Mouse (Mus musculus) telencephalon, adult 2 months (tissue): Measurements from ENCODE around the gene Siglec1.

ENCODE experiments used
- DNase-seq: peaks from one replicate; pipeline ENCODE4 v3.0.0-alpha.2; 2011; ENCODE audit warnings: low read depth, low spot score

Gene Siglec1

GRCm38 (mm10) chr2:131097087-131097486 is 10.5 kb upstream of the Siglec1 start:
- no peak for DNase-seq

- no peak for DNase-seq
Observed at GRCm38 (mm10) chr2:131096101-131096795, 9.7 kb upstream of the Siglec1 start.

GRCm38 (mm10) chr2:131094823-131095222 is 8.3 kb upstream of the Siglec1 start:
- peak; percentile 43 for DNase-seq

- DNase-seq, result no peak
Observed at GRCm38 (mm10) chr2:131093577-131093976, 7.0 kb upstream of the Siglec1 start.

- DNase-seq, result no peak
Observed at GRCm38 (mm10) chr2:131090852-131091251, 4.3 kb upstream of the Siglec1 start.

GRCm38 (mm10) chr2:131089634-131090033 is 3.1 kb upstream of the Siglec1 start:
- DNase-seq, result no peak

GRCm38 (mm10) chr2:131088581-131088980 is 2.0 kb upstream of the Siglec1 start:
- no peak for DNase-seq

GRCm38 (mm10) chr2:131084206-131084605 is 2.4 kb downstream of the Siglec1 start:
- no peak for DNase-seq

GRCm38 (mm10) chr2:131080507-131080906 is 6.1 kb downstream of the Siglec1 start:
- DNase-seq, result no peak

GRCm38 (mm10) chr2:131072536-131072935 is 14.0 kb downstream of the Siglec1 start:
- no peak for DNase-seq

GRCm38 (mm10) chr2:131067481-131067880 is 19.1 kb downstream of the Siglec1 start:
- DNase-seq, result no peak

GRCm38 (mm10) chr2:131066342-131066741 is 20.2 kb downstream of the Siglec1 start:
- no peak for DNase-seq

GRCm38 (mm10) chr2:131063404-131063864 is 23.1 kb downstream of the Siglec1 start, which contains the start of gene Adam33:
Gene Adam33, minus strand, starts transcription at chr2:131063814.
- DNase-seq, result no peak

- DNase-seq, result no peak
Observed at GRCm38 (mm10) chr2:131061607-131062006, 25.0 kb downstream of the Siglec1 start.

- DNase-seq, result no peak
Observed at GRCm38 (mm10) chr2:131060784-131061183, 25.8 kb downstream of the Siglec1 start.

GRCm38 (mm10) chr2:131059781-131060540 is 26.6 kb downstream of the Siglec1 start:
- no peak for DNase-seq

- DNase-seq, result no peak
Observed at GRCm38 (mm10) chr2:131059377-131059776, 27.2 kb downstream of the Siglec1 start.

- no peak for DNase-seq
Observed at GRCm38 (mm10) chr2:131058672-131059071, 27.9 kb downstream of the Siglec1 start.

GRCm38 (mm10) chr2:131056191-131056590 is 30.4 kb downstream of the Siglec1 start:
- DNase-seq, result no peak

- DNase-seq, result no peak
Observed at GRCm38 (mm10) chr2:131055631-131056030, 30.9 kb downstream of the Siglec1 start.

- DNase-seq, result no peak
Observed at GRCm38 (mm10) chr2:131054646-131055264, 31.8 kb downstream of the Siglec1 start.
